Mouse (Mus musculus) stomach, postnatal 0 days (tissue): ENCODE measurements at regions not wholly inside any gene's neighbourhood (a gene's known extent, or its start where the extent isn't known, plus 50 kb on each side); places are given as distances from the start of the nearest gene placed in this dataset.

Experiments
- CTCF ChIP-seq: IDR thresholded peaks from 2 replicates; pipeline ENCODE4 v1.5.1; 2016; ENCODE audit warnings: antibody characterized with exemption, low read depth, mild to moderate bottlenecking, moderate library complexity
- EP300 ChIP-seq: optimal IDR thresholded peaks from 2 replicates; pipeline ENCODE3; 2016; ENCODE audit warnings: antibody characterized with exemption

- TF ChIP-seq CTCF (no peak), EP300 (no peak)
Measured at GRCm38 (mm10) chr15:87170890-87171289, 373.2 kb upstream of the Fam19a5 start.
